Mouse (Mus musculus) 416B (cell line): Measurements from ENCODE around the gene Trap1.
A peak's percentile ranks its signal among the peaks of the same experiment; 100 is the strongest.
"Not testable (repeated sequence)": the region's sequence is repeated elsewhere in the genome, so short reads cannot be mapped to it uniquely, and the experiment has no call there.

Experiments used
- DNase-seq: peaks from one replicate; pipeline ENCODE4 v3.0.0; 2011; ENCODE audit warnings: low read depth

Gene Trap1

GRCm38 (mm10) chr16:4035575-4035974 lies 42.1 kb downstream of the Trap1 start:
- no peak for DNase-seq

GRCm38 (mm10) chr16:4034476-4034875 lies 43.2 kb downstream of the Trap1 start:
- no peak for DNase-seq

- DNase-seq = no peak
Measured at GRCm38 (mm10) chr16:4033971-4034370, 43.7 kb downstream of the Trap1 start.

- peak; percentile 97 for DNase-seq
Measured at GRCm38 (mm10) chr16:4032341-4032748, 45.3 kb downstream of the Trap1 start.

GRCm38 (mm10) chr16:4031441-4032274 lies 46.0 kb downstream of the Trap1 start:
- no peak for DNase-seq

GRCm38 (mm10) chr16:4030501-4030900 lies 47.1 kb downstream of the Trap1 start:
- no peak for DNase-seq

- DNase-seq = no peak
Measured at GRCm38 (mm10) chr16:4029371-4029841, 48.2 kb downstream of the Trap1 start.

- DNase-seq = no peak
Measured at GRCm38 (mm10) chr16:4027211-4027610, 50.4 kb downstream of the Trap1 start.

GRCm38 (mm10) chr16:4026672-4027071 lies 51.0 kb downstream of the Trap1 start:
- DNase-seq = no peak

GRCm38 (mm10) chr16:4022719-4023118 lies 54.9 kb downstream of the Trap1 start:
- no peak for DNase-seq

- no peak for DNase-seq
Measured at GRCm38 (mm10) chr16:4021241-4021640, 56.4 kb downstream of the Trap1 start.

- not testable (repeated sequence) for DNase-seq
Measured at GRCm38 (mm10) chr16:4017466-4017865, 60.2 kb downstream of the Trap1 start.

- DNase-seq = not testable (repeated sequence)
Measured at GRCm38 (mm10) chr16:4016786-4017185, 60.8 kb downstream of the Trap1 start.

GRCm38 (mm10) chr16:4014040-4014668 lies 63.5 kb downstream of the Trap1 start:
- DNase-seq = no peak

- DNase-seq = no peak
Measured at GRCm38 (mm10) chr16:4012882-4013570, 64.6 kb downstream of the Trap1 start.

- DNase-seq = peak; percentile 98
Measured at GRCm38 (mm10) chr16:4003489-4004398, 73.9 kb downstream of the Trap1 start, which contains the start of gene Slx4. Slx4 (minus strand) TSS chr16:4003770.
